Mouse (Mus musculus) inflammation-experienced regulatory T-cells, adult 6 months (primary cell): ENCODE measurements around the gene Skor1. TPM values are rescaled to one million over a fixed set of nuclear protein-coding genes. Genes with fewer than 3 reads are reported as not detected.

Experiments
- ATAC-seq: one replicate; pipeline ENCODE4 v1.8.0; 2017
- polyA plus RNA-seq, 3 experiments: library from polyadenylated mRNA; unstranded; fragments of 100-300 nt; shearing (Covaris generic); gene quantifications; one replicate each; pipeline ENCODE4 v1.2.1; 2017

Gene Skor1
- polyA plus RNA-seq, 3 experiments from 2014 or later = not detected

- no peak for ATAC-seq
Measured at GRCm38 (mm10) chr9:63089141-63089540, 59.6 kb downstream of the Skor1 start.

Other genes starting within 250 kb of the Skor1 start
- gene Pias1, start 161.0 kb downstream of the Skor1 start, polyA plus RNA-seq = 100 to 1,000 TPM; 106 to 183 (median 160) TPM
- gene Map2k5, start 228.9 kb upstream of the Skor1 start, polyA plus RNA-seq = 10 to 100 TPM in 1 of 3 experiments, 1 to 10 TPM in 2; 7.5 to 10.1 (median 9.0) TPM